Mouse (Mus musculus) forelimb bud, embryonic 11.5 days (tissue): Measurements from ENCODE around the gene Tcstv3.
A peak's percentile ranks its signal among the peaks of the same experiment; 100 is the strongest.
"Not testable (repeated sequence)": the region's sequence is repeated elsewhere in the genome, so short reads cannot be mapped to it uniquely, and the experiment has no call there.

Source experiments
- DNase-seq: peaks from one replicate; pipeline ENCODE4 v3.0.0-alpha.2; 2012; ENCODE audit warnings: low read depth, low spot score

Tcstv3 gene

GRCm38 (mm10) chr13:120316578-120316977 lies at the start of gene Tcstv3:
Tcstv3 (plus strand) TSS chr13:120316878.
- DNase-seq = not testable (repeated sequence)

DNA sequence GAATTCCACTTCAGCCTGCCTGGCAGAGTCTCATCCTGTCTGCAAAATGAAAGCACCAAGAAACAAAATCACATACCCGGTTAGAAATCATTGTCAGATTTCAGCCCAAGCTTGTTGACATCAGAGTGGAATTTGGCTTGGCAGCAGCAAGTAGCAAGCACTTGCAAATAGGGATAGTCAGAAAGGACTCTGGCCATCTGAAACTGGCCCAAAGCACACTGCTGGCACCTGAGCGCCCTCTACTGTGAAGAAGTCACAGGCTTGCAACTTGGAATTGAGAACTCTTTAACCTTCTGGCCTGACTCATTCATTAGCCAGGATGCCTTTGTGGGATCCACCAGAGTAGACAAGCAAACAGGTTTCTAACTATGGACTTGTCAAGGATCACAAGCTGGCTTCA lies 38.8 kb upstream of the Tcstv3 start:
- not testable (repeated sequence) for DNase-seq

- no peak for DNase-seq
These were observed 37.9 kb upstream of the Tcstv3 start for GRCm38 (mm10) chr13:120278784-120279183.

DNA sequence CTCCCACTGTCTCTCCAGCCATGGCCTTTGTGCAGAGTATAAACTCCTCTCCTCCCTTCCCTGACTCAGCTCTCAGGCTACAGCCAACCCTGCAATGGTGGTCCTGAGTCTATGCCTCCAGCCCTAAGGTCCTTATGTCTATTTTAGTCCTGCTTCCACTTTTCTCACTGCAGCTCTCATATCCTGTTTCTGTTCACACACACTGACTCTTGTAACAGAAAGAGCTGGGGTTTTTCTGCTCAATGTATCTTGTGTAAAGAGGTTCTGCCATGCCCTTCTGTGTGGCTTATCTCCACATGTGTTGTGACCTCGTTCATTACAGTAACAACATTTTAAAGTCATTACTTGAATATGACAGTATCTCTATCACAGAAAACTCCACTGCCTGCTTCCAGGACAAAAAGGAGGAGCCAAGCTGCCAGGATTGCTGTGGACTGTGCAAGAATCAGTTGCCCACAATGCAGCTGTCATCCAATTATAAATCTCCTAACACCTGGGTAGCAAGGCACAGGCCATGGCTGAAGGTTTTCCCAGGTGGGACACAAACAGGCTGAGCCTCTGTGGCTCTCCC lies 17.3 kb upstream of the Tcstv3 start:
- DNase-seq = no peak

GRCm38 (mm10) chr13:120299991-120300442 lies 16.7 kb upstream of the Tcstv3 start, which contains the start of gene BC147527:
BC147527 (plus strand) TSS chr13:120300392.
- DNase-seq = no peak

GRCm38 (mm10) chr13:120300853-120301252 lies 15.8 kb upstream of the Tcstv3 start:
- no peak for DNase-seq

GRCm38 (mm10) chr13:120310749-120311148 lies 5.9 kb upstream of the Tcstv3 start:
- DNase-seq = no peak

DNA sequence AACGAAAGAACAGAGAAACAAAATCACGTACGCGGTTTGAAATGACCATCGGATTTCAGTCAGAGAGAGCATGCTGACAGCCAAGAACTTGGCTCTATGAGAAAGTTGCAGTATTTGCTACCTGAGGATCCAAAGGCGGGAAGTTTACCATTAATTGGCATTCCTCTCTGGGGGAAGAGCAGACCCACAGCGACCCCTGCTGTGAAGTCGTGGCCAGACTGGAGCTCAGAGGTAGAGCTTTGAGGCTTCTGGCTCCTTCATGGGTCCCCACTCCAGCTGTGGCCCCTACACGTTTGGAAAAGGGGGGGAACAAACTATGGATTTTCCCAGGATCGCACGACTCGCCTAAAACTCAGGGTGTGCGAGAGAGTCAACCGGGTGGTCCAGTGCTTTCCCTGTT lies 3.1 kb upstream of the Tcstv3 start:
- DNase-seq = no peak

- DNase-seq = no peak
These were observed 3.5 kb downstream of the Tcstv3 start for GRCm38 (mm10) chr13:120320183-120320582.

- peak; percentile 29 for DNase-seq
These were observed 4.0 kb downstream of the Tcstv3 start for GRCm38 (mm10) chr13:120320721-120321120.
